Mouse (Mus musculus): ENCODE measurements around the gene Erbb4.

Gene Erbb4

DNA sequence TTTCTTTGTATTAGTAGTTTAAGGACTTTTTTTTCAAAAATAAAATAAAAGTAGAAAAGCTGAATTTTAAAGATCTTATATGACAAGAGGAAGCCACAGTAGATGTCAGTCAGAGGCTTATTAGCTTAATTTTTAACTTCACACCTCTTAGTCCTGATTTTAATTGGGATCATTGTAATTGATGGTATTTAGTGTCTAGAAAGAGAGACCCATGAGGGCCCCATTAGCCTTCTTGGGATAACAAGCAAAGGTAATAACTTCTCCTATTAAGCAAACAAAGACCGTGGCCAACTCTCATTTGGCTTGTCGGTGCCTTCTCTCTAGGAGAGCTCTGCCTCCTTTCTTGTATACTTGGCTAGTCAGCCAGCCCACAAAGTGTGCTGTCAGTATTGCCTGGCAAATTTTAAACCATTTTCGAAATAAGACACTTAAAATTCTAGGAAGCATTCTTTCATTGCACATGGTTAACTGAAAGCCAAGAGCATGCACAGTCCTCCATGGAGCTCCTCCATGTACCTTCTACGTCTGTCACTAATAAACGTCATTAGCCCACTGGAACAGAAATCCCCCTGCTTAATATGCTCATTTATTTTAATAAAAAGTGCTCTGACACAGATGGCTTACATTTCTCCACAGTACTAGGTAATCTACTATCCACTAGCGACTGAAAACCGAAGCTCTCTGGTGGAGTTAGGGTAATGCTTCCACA lies 1001.9 kb downstream of the Erbb4 start:
- DNase-seq (ENCODE audit: low read depth, low spot score) = no peak

GRCm38 (mm10) chr1:68089623-68090022 lies 1018.2 kb downstream of the Erbb4 start:
- DNase-seq (ENCODE audit: low read depth, low spot score) = no peak

DNA sequence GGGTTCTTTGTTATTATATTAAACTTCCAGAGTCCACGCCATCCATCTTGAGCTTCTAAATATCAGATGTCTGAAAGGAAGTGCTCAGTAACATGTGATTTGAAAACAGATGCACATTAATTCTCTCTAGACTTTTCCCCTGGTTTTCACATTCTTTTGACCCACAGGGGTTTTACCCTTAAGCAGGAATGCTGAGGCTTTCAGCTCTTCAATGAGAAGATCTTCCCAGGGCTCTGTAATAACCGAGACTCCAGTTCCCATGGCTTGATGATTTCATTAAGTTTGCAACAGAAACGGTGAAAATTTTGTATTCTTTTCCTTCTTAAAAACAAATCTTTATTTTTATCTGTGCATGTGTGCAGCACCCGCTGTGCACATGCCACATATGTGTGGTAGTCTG lies 1051.4 kb downstream of the Erbb4 start:
- DNase-seq (ENCODE audit: low read depth, low spot score) = no peak

DNA sequence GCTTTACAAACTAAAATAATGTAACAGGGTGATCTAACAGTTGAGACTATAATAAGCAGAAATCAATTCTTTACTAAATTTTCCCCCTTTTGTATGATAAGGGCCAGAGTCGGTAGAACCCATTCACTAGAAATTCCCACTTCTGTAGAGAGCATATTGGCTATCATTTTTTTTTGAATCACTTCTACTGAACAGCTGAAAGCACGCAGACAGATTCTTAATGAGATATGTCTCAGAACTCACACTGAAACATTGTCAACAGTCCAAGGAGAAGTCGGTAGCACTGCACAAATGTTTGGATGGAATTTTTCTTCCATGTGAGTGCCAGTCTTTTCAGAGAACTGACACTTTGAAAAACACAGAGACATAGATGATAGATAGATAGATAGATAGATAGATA lies 1053.1 kb downstream of the Erbb4 start:
- no peak for DNase-seq (ENCODE audit: low read depth, low spot score)

DNA sequence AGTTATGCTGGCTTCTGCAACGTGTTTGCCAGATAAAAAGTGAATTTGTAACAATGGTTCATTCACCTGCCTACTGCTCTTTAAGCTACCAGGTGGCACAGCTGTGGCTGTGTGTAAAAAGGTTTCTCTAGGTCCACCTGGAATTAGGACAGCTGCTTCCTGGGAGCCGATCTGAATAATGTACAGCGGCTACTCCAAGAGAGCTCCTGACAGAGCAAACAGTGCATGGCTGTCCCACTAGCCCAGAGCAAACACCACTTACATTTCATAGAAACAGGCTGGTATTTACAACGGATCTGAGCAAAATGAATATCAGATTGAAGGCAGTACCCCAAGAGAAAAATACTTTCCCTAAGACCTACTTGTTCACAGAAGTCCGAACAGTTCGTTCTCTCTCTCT lies 1058.0 kb downstream of the Erbb4 start:
- no peak for DNase-seq (ENCODE audit: low read depth, low spot score)

DNA sequence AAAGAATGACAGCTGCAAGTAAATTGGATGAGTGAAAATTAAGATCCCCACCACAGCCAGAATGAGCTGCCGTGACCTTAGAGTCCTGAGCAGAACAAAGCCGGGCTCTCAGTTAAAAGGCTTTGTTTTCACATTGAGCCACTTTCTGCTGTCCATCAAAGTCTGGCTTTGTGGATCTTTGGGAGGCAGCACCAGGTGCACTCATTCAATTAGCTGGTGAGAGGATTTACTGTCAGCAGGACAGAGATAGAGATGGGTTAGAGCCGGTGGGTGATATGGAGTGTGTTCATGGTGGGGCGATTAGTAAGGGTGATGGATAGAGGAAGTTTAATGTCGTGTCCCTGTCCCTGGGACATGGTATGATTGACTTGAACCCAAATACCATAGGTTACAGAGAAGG lies 1060.7 kb downstream of the Erbb4 start:
- DNase-seq (ENCODE audit: low read depth, low spot score) = no peak

GRCm38 (mm10) chr1:68046551-68046970 lies 1061.3 kb downstream of the Erbb4 start:
- no peak for DNase-seq (ENCODE audit: low read depth, low spot score)

GRCm38 (mm10) chr1:68024086-68024940 lies 1083.5 kb downstream of the Erbb4 start:
- no peak for DNase-seq (ENCODE audit: low read depth, low spot score)

- no peak for DNase-seq (ENCODE audit: low read depth, low spot score)
These were observed 1087.8 kb downstream of the Erbb4 start for GRCm38 (mm10) chr1:68020020-68020419.

GRCm38 (mm10) chr1:68019618-68020017 lies 1088.2 kb downstream of the Erbb4 start:
- DNase-seq (ENCODE audit: low read depth, low spot score) = no peak
